Mouse (Mus musculus): Measurements from ENCODE around the gene Immp1l.

The Immp1l gene

DNA sequence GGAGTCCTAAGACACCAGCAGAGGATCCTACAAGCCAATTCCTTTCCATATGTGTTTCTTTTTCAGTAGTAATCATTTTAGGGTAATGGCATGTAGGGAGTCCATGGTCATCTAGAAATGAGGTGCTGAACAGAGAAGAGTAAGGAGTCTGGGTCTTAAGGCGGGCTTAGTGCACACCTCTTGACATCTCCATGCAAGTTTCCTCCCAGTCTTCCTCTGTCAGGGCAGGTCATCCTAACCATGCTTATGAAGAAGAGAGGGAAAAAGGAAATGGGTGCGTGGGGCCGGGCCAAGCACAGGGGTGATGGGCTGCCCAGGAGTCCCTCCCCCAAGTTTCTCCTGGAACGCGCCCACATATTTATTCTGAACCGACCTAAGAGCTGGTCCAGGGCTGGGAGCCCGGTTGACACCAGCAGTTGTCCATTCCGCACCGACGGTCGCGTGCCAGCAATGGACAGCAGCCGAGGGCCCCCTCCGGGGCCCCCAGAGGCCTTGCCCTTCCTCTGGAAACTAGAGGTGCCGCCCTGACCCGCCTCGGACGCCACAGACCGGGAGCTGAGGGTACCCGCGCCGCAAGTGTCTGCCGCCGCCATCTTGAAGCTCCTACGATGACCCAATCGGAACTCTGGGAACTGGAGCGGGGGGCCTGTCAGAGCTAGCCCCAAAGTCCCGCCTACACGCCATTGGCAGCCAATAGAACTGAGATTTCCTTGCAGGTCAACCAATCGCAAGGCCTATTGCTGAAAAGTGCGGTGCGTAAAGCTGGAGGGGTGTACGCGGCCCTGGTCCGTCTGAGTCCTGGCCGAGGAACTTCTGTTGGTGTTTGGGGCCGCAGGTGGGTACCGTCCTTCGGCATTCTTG is at the start of gene Immp1l, which contains the start of gene Elp4:
Gene Immp1l (plus strand): TSS at position 743 of the 861 bp plus-strand sequence.
Gene Elp4 (minus strand): TSS at position 669 of the 861 bp plus-strand sequence.
- peak; percentile 98 for DNase-seq

DNA sequence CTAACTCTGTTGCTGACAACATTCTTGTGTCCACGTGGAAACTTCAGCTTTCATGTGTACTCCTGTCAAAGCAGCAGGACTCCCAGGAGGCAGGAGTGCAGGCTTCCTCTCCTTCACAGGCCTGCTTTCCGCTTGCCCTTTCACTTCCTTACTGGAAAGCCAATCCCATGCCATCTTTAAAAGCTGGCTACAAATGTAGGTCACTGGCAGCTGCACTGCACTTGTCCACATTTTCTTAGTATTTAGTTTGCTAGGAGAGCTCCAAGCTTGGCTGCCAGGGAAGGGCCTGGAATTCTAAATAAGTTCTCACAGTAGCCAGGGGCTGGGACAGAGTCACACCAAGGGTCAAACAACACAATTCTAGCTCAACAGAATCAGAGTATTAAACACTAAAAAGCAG is 49.7 kb upstream of the Immp1l start:
- DNase-seq = peak; percentile 29

DNA sequence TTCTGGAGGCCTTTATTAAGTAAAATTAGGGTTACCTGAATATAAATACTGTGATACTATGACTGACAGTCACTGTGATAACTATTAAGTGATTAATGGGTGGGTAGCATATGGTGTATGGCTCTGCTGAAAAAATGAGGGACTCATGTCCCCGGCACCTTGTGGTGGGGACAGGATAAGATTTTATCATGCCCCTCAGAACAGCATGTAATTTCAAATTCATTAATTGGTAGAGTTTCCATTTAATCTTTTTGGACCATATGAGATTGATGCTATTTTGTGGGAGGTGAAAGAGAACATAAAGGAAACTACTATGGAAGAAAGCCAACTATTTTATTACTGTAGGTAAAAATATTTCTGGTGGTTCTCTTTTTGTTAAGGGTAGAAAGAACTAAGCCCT is 31.0 kb upstream of the Immp1l start:
- DNase-seq = no peak

DNA sequence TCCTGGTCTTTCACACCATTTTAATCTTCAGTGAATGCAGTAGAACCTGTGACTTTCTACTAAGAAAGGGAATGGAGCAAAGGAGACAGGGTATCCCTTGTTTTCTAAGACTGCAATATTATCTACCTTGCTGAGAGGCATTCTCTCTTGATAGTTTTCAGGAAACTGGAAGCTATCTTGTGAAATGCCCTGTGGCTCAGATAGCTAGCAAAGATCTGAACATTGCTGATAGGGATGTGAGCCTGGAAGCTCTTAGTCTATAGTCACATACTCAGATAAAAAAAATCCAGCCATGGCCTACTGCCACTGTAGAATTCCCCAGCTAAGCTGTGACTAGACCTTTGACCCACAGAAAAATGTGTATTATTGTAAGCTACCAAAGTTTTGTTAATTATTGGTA is 13.6 kb upstream of the Immp1l start:
- no peak for DNase-seq

DNA sequence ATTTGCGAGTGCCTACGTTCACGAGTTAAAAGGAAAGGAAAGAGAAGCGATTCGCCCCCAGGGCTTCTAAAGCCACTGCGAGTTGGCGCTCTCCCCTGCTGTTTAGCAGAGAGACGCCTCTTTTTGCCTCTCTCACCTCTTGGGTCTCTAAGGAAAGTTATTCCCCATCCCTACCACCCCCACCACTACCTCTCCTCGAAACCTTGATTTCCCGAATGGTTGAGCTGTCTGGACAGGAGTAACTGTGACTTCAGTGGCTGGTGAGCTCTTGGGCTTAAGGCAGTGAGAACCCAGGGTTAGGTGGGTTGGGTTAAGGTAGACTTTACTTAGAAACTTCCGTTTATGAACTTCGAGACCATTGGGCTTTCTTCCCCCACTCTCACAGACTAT is 314 bp downstream of the Immp1l start:
- DNase-seq = no peak

DNA sequence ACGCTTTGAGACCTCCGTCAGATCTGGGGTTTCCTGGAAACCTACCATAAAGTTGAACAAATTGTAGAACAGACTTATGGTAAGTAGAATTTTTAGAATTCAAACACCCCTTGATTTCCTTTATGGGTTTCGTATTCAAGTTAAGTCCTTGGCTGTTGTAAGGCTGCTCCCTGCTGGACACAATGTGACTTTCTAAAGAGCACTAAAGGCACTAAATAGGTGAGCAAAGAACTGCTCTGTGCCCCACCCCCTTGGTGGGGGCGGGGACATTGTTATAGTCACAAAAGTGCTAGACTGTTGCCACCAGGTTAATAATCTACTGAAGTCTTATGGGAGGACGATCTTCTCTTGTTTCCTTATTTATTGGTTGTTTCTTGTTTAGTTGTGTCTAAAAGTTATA is 3.9 kb downstream of the Immp1l start:
- peak; percentile 24 for DNase-seq

DNA sequence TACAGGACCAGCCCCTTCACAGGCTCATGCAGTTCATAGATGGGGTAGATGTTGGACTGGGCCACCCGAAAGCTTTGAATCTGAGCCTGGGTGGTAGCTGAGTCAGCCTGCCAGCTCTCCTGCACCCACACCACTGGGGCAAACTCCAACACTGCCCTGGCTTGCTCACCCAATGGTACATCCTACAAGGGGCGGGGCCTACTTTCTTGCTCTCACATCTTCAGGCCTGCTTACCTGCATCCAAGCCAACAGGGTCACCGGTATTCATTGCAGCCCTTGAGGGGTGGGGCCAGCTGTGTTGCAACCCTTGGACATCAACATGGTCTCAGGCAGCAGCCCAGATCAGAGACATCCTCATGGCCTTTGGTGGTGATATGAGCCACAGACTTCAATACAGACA is 6.2 kb downstream of the Immp1l start:
- no peak for DNase-seq

DNA sequence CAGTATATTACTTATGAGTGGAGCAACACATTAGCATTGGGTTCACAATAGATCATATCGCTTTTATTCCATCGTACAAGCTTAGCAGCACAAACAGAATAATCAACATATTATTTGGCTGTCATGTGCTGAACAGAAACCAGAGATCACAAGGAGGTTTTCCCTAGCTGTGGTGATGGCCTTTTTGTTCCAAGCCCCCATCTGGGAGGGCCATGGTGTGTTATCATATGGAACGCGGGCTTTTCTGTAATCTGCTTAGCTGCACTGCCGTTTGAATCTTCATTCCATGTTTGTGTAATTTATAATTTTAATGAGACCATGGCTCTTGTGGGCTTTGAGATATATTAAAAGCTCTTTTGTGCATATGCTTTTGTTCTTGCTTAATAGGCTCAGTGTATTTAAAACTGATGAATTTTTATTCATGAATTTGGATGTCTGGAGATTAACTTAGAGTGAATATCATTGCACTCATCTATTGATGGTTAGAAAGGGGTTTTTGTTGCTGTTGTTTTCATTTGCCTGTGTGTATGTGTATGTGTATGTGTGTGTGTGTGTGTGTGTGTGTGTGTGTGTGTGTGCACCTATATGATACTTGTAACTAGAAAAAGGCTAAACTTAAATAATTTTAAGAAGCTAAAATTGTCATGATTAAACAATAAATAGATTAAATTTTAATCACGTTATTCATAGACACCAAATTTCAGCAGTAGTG is 9.4 kb downstream of the Immp1l start:
- DNase-seq = no peak

DNA sequence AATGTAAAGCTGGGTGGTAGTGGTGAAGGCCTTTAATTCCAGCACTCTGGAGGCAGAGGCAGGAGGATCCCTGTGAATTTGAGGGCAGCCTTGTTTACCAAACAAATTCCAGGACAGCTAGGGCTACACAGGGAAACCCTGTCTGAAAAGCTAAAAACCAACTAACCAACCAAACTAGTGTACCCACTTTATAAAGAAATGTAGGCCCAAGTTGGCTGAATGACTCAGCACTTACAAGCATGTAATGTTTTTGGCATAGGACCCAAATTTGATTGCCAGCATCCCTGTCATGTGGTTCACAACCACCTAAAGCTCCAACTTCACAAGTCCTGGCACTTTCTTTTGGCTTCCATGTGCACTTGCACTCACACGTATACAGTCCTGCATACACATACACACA is 12.2 kb downstream of the Immp1l start:
- no peak for DNase-seq

DNA sequence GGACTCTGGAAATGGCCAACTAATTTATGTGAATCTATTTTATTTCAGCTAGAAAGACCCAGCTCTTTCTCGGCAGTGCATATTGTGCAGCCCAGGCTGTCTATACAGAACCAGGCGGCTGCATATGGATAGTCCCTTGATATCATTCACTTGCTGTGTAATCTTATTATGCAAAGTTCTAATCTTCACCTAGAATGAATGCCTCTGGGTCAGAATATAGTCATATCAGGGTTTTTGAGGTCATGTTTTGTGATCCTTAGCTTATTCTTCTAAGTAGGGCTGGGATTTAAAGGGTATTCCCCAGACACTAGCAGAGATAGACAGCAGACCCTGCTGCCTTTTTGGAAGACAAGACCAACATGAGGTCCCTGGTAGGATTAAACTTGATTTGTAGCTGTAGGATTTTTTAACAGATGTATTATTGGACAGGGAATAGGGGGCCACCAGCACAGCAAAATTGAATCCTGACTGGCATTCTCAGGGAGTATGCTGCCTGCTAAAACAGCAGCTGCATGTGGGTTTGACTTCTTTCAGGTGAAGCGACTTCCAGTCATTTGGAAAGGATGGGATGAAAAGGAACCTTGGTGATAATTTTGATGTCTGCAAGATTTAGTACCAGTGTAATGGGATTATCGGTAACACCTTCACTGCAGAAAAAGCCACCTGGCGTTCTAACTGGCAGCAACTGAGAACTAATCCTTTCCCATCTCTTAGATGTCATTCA is 13.3 kb downstream of the Immp1l start:
- DNase-seq = no peak

DNA sequence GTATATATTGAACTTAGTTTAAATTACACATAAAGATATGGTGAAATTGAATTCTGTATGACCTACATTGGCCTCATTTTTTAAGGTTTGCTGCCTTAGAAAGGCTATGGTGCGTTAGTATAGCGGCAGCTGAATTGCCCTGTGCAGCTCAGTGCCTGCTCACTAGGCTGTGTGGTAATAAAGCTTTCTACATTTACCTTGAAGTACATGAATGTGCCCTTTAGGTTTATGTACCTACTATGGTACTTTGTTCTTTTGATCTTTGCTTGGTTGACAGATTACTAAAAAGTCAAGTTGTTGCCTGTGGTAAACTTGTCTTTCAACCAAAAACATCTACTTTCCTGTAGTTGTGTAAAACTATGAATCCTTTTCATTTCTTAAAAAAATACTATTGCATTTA is 45.7 kb downstream of the Immp1l start:
- DNase-seq = no peak

DNA sequence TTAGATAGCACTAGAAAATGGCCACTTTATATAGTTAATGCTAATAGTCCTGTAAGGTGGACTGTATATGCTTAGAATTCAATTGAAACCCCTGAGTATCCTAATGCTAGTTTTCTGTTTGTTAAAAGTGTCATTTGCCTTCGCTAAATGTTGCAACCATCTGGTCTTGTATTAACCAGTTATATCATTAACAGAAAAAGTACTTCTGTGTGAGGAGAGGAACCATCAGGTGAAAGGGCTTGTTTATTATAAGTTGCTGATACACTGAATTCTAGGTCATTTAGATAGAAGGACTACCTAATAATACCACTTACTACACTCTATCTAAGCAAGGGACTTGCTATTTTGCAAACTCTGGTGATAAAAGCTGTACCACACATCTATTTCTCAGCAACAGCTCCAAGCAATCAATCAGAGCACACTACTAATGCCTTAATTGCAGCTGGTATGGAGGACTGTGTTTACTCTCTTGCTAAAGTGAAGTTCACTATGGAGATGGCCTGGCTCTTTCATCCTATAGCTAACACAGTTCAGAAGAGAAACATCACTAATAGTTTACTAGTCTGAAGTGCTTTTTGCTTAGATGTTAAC is 47.0 kb downstream of the Immp1l start:
- no peak for DNase-seq

DNA sequence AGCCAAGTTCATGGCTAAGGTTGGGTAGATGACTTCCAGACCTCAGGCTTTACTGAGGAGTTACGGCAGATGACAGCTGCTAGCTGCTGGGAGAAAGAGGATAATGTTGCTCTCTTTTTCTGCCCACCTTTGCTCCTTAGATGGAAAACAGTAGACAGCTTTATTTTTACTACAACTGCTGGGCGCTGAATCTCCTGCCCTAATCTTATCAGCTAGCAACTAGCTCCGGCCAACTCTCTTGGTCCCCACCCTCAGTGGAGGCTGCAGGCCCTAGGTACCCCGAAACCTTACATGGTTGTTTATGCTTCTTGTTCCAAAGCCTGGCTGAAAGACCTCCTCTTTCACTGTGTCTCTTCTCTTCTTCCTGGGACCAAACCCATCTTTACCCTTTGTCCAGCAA is 49.4 kb downstream of the Immp1l start:
- no peak for DNase-seq

DNA sequence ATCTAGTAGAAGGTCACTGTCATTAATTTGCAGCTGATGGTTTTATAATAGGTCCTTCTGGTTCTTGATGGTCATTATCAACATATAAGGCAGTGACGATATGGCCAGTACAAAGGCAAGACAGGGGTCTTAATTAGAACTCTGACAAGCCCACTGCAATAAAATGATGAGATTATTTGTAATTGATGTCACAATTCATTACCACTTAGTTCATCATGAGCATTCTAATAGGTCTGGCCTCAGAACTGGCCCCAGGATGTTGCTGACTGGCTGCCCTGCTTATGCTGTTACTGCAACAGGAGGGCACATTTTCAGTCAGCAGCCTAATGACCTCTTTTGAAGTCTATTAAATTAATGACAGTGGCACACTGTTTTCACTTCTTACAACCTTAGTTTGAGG is 59.0 kb downstream of the Immp1l start:
- no peak for DNase-seq

DNA sequence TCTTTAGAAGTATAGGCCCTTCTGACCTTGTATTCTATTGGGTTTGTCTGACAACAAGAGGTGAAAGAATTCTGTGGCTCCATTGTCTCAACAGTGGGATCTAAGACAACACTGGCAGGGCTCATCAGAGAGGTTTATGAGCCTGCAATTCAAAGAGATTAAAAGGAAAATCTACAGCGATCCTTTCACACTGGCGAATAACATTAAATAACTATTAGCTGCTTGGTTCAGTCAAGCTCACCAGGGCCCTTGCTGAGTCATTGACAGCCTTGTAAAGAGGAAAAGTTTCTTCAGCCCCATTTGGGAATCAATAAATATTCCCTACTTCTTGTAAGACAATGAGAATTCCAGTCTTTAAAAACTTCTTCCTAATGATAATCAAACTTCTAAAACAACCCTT is 69.5 kb downstream of the Immp1l start:
- no peak for DNase-seq

DNA sequence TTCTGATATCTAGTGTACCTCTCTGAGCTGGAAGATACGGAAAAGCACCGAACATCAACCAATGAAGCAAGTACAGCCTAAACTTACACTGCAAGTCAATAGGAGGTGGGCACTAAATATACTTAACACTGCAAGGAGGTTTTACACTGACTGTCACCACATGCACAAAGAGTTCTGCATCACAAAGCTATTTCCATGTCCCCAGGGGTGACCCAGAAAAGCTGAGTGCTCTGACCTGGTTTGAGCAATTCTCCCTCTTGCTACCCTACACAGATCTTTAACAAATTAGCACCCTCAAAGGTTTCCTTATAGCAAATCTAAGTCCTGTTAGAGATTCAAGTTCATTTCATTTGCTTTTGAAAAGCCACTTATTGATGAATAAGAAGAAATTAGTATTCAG is 73.6 kb downstream of the Immp1l start:
- no peak for DNase-seq

DNA sequence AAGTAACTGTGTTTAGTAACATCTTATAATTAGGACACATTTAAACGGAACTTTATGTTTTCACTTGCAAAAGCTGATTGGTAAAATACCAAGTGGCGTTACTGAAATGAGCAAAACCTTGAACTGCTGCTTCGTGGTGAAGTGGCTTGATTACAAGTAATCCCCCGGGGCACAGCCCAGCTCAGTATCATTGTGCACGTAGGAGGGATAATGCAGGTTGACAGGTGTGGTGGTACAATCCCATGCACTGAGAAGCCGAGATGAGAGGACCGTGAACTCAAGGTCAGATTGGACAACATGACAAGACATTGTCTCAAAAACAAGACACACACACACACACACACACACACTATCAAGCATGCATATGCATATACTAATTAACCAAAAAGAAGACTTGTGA is 80.8 kb downstream of the Immp1l start:
- no peak for DNase-seq

DNA sequence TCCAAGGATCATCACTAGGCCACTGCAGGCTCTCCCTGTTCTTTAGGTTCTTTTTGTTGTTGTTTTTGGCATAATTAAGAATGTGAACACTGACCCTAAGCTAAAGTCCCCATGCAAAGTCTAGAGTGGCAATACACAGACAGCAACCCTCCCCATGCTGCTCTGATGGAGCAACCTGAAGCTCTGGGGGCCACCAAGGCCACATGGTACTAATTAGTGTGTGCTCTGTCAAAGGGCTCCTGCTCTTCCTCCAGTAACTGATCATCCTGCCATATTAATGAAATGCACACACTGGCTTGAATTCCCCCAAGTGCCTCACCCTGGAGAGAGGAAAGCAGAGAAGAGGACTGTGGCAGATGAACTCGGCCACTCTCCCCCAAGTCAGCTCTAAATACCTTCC is 82.7 kb downstream of the Immp1l start:
- no peak for DNase-seq

DNA sequence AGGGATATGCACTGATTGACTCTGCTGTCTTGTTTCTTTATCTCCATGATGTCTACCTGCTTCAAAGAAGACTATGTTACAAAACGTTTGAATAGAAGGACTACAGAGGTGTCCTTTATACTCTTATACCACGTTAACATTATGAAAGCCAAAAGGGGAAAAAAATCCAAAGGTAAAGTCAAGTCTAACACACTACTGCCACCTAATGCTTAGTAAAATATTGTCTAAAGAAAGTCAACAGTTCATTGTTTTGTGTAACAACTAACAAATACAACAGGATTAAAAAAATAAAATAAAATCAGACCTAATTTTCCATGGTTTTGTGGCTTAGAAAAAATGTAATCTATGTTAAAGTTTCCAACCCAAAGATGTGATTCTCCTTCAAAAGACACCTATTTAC is 83.6 kb downstream of the Immp1l start:
- no peak for DNase-seq

DNA sequence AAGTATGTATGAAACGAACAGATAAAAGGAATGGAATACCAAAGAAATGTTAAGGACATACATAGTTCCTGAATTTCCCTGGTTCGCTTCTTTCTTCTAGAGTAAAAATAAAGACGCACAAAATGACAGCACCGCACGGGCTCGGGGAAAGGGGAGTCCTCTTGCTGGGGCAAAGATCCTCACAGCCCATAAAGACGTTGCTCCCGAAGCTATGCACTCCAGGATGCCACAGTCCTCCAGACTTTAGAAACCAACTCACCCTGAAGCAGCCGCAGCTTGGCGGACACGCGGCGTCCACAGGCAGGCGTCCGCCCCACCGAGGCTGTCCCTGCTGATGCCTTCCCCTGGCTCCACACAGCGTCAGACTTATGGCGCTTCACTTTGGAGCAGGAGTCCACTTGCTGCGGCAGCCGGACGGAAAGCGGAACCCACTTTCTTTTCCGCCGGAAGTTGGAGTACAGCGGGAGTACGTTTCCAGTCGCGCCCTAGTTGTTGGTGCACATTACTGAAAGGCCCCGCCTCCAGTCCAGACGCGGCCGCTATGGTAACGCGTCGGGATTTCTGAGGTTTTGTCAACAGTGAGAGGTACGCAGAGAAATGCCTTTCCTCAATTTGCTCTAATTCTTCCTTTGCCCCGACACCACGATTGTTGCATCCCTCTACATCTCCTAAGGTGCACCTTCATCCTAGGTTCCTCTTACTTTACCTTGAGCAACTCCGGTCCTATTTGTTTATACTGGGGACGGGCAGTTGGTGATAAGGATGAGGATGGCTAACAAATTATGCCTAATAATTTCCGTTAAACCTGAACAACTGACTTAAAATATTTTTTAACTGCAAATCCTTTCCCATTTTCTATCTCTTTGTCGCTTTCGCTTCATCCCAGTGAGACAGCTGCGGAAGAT is 98.6 kb downstream of the Immp1l start, which contains the start of gene Dnajc24:
Gene Dnajc24 (minus strand): TSS at position 715 of the 905 bp plus-strand sequence.
- peak; percentile 90 for DNase-seq

DNA sequence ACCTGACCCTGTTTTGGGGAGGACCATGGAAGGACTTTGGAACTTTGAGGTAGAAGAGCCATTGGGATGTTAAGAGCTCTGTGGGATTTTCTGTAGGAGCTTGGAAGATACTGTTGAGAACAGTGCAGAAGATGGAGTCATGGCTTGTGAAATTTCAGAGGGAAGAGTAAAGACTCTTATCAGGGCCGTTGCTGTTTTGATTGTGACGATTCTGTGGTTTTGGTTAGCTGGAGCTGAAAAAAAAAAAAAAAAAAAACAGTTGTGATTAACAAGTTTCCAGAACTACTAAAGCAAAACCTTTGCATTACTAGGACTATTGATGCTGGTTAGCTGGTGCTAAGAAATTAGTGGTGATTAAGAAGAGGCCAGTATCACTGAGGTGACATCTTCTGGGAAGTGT is 104.0 kb downstream of the Immp1l start:
- DNase-seq = no peak

All from cerebellum, adult 8-10 months (tissue).